Mouse (Mus musculus) midbrain, postnatal 0 days (tissue): ENCODE data around the gene Otof. TPM values are rescaled to one million over a fixed set of nuclear protein-coding genes. Genes with fewer than 3 reads are reported as not detected.

Experiments
- ATAC-seq: fragments of 200-750 bp; cut with Nextera tagmentation; 2 replicates; pipeline ENCODE4 v1.8.0; 2017; ENCODE audit warnings: moderate number of reproducible peaks, mild to moderate bottlenecking, moderate TSS enrichment, moderate library complexity; ENCODE audit not compliant: low FRiP score
- DNase-seq: peaks from one replicate; pipeline ENCODE4 v3.0.0-alpha.2; 2015; ENCODE audit warnings: low spot score
- H3K27ac ChIP-seq: fragments of 300-500 bp; sonication (generic); 2 replicates; pipeline ENCODE4 v1.5.1; 2014; ENCODE audit warnings: low read depth, mild to moderate bottlenecking, low read length, mixed read lengths
- H3K27me3 ChIP-seq: fragments of 300-500 bp; sonication (generic); 2 replicates; pipeline ENCODE4 v1.6.1; 2014; ENCODE audit warnings: low read length, control low read depth, mixed read lengths; ENCODE audit not compliant: insufficient read depth
- H3K36me3 ChIP-seq: fragments of 300-500 bp; sonication (generic); 2 replicates; pipeline ENCODE4 v1.6.1; 2014; ENCODE audit warnings: low read length, control low read depth, mixed read lengths; ENCODE audit not compliant: insufficient read depth
- H3K4me1 ChIP-seq: fragments of 300-500 bp; sonication (generic); 2 replicates; pipeline ENCODE4 v1.6.1; 2014; ENCODE audit warnings: mild to moderate bottlenecking, control low read depth, antibody characterized with exemption, low read length, mixed read lengths; ENCODE audit not compliant: insufficient read depth
- H3K4me2 ChIP-seq: fragments of 300-500 bp; sonication (generic); 2 replicates; pipeline ENCODE4 v1.6.1; 2014; ENCODE audit warnings: low read depth, mild to moderate bottlenecking, low read length, mixed read lengths; ENCODE audit not compliant: poor library complexity, severe bottlenecking
- H3K4me3 ChIP-seq: fragments of 300-500 bp; sonication (generic); 2 replicates; pipeline ENCODE4 v1.5.1; 2014; ENCODE audit warnings: low read depth, mild to moderate bottlenecking, low read length, moderate library complexity
- H3K9ac ChIP-seq: fragments of 300-500 bp; sonication (generic); replicated peaks from 2 replicates; pipeline ENCODE4 v1.6.1; 2014; ENCODE audit warnings: mild to moderate bottlenecking, low read length, moderate library complexity, mixed read lengths; ENCODE audit not compliant: poor library complexity, severe bottlenecking
- H3K9me3 ChIP-seq: fragments of 300-500 bp; sonication (generic); 2 replicates; pipeline ENCODE4 v1.6.1; 2016; ENCODE audit warnings: low read length, control low read depth
- CTCF ChIP-seq: IDR thresholded peaks from 2 replicates; pipeline ENCODE4 v1.5.1; 2016; ENCODE audit warnings: antibody characterized with exemption, mild to moderate bottlenecking
- WGBS: fragments of 180-500 bp; shearing (Covaris S2); extraction: QIAGEN DNeasy Blood & Tissue Kit; methylation state at CpG from one replicate; pipeline ENCODE4 v1.1.7; 2014; 5-methylcytosine and 5-hydroxymethylcytosine counted together
- polyA plus RNA-seq: library from polyadenylated mRNA; unstranded; fragments of >200 nt; fragmentation: Nextera tagmentation; extraction: Ambion mirVana; gene quantifications from 2 replicates; pipeline ENCODE4 v1.2.1, GENCODE M21; 2015
- total RNA-seq: library from RNA; depleted of rRNA; stranded (reverse); fragments of >200 nt; gene quantifications from 2 replicates; pipeline ENCODE4 v1.2.3, GENCODE M21; 2014

The Otof gene
- total and polyA plus RNA-seq, 2 experiments from 2014 or later: 4.9 to 6.1 TPM

GRCm38 (mm10) chr5:30406876-30407275, 54.9 kb downstream of the Otof start:
- Histone ChIP-seq H3K36me3 (no peaks in the 10 kb centered on the region), H3K4me3 (no peak overlapping the region), H3K9me3 (no peaks in the 10 kb centered on the region), H3K9ac (no peak overlapping the region), H3K4me2 (no peak overlapping the region), H3K4me1 (peaks cover 4% of the 10 kb centered on the region), H3K27ac (no peak overlapping the region), H3K27me3 (no peaks in the 10 kb centered on the region)
- DNase-seq: peak; percentile 35
- TF ChIP-seq CTCF: no peak
- 6% methylated on average over 9 of the region's 9 CpGs for WGBS
- peak; percentile 54; the same call in 1 of the 2 replicates for ATAC-seq

DNA sequence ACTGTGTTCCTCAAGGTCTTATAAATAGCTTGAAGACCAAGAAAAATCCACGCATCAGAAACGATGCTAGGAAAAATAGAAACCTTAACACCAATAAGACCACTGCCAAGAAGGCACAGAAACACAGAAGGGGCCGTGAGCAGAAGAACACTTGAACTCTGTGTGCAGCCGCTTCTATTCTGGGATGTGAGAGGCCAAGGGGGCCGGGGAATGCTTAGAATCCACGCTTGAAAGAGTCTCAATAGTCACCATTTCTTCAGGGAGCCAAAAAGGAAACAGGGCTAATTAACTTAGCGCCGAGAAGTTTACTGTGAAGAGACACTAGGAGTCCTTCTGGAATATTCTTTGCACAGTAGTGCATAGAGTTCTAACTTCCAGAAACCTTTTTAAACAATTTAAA, 60.6 kb downstream of the Otof start:
- Histone ChIP-seq H3K9me3 (no peaks in the 10 kb centered on the region), H3K27me3 (no peaks in the 10 kb centered on the region), H3K9ac (no peak overlapping the region), H3K36me3 (no peaks in the 10 kb centered on the region), H3K4me2 (no peak overlapping the region), H3K27ac (no peak overlapping the region), H3K4me3 (no peak overlapping the region), H3K4me1 (no peaks in the 10 kb centered on the region)
- TF ChIP-seq CTCF: no peak
- WGBS: 17% methylated on average over 8 of the region's 8 CpGs
- ATAC-seq: no peak
- DNase-seq: peak; percentile 49

DNA sequence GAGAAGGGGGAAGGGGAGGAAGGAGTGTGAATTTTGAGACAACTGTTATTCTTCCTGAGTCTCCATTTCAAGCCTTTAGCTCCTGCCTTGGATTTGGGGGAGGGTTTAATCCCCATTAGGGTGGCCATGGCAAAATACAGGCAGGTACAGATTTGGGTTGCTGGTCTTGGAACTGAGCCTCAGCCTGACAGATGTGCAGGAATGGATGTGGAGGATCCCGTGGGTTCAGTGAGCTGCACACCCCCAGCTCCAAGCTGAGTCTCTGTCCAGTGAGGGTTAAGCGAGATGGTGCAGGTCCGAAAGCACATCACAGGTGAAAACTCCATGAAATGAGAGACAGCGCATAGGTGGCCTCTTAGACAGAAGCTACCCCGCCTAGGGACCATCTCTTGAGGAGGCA, 61.2 kb downstream of the Otof start:
- Histone ChIP-seq H3K36me3 (no peaks in the 10 kb centered on the region), H3K4me3 (no peak overlapping the region), H3K4me2 (no peak overlapping the region), H3K4me1 (no peaks in the 10 kb centered on the region), H3K27me3 (no peaks in the 10 kb centered on the region), H3K9me3 (no peaks in the 10 kb centered on the region), H3K9ac (no peak overlapping the region), H3K27ac (no peak overlapping the region)
- TF ChIP-seq CTCF: no peak
- ATAC-seq (no peak), DNase-seq (no peak)
- 79% methylated on average over 5 of the region's 5 CpGs for WGBS

DNA sequence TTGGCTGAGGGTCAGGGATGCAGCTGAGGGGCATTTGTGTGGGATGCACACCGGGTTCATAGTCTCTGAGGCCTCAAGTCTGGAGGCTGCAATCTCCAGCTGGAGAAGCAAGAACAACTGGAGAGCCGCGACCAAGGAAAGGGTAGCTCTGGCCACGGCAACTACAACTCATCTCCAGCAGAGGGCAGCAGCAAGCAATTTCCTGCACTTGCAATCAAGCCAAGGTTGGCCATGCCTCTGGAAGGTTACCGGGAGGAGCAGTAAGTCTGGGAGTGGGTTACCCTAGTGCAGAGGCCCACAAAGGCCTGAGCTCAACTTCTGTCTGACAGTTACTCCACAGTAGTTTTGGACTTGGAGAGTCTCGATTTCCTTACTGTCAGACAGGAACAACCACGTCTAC, 70.3 kb downstream of the Otof start:
- peak; percentile 92 for TF ChIP-seq CTCF
- no peak for ATAC-seq
- WGBS: 33% methylated on average over 7 of the region's 7 CpGs

DNA sequence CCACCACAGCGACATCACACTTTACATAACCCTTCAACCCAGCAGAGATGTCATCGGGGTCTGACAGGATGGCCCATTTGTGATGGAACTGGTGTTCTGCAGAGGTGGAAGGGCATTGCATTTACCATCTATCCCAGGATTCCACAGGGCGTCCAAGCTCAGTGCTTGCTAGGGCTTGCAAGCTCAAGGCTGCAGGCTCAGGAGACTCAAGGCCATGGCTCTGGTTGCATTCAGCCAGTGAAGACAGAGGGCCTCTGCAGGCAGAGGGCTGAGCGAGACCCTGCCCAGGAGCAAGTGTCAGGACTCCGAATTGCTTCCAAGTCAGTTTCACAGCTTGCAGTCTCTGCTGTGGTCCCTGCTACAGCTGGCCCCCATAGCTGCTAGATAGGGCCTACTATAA, 71.9 kb downstream of the Otof start:
- whole genome bisulfite sequencing: 86% methylated on average over 5 of the region's 5 CpGs
- TF ChIP-seq CTCF: no peak
- H3K27ac ChIP-seq: no peak overlapping the region

More for the DNA sequence above, 70.3 kb downstream of the Otof start:
- Histone ChIP-seq H3K4me1 (no peaks in the 10 kb centered on the region), H3K9me3 (no peaks in the 10 kb centered on the region), H3K9ac (no peak overlapping the region), H3K4me2 (no peak overlapping the region), H3K27me3 (no peaks in the 10 kb centered on the region), H3K4me3 (no peak overlapping the region), H3K36me3 (no peaks in the 10 kb centered on the region), H3K27ac (no peak overlapping the region)
- DNase-seq: peak; percentile 77

GRCm38 (mm10) chr5:30387726-30388125, 74.0 kb downstream of the Otof start:
- DNase-seq (peak; percentile 51), ATAC-seq (no peak)
- WGBS: 74% methylated on average over 6 of the region's 6 CpGs
- Histone ChIP-seq H3K27ac (no peak overlapping the region), H3K4me2 (no peak overlapping the region), H3K27me3 (no peaks in the 10 kb centered on the region), H3K4me3 (no peak overlapping the region), H3K4me1 (no peaks in the 10 kb centered on the region), H3K36me3 (no peaks in the 10 kb centered on the region), H3K9me3 (no peaks in the 10 kb centered on the region), H3K9ac (no peak overlapping the region)
- TF ChIP-seq CTCF: peak; percentile 79

More for the DNA sequence above, 71.9 kb downstream of the Otof start:
- Histone ChIP-seq H3K4me1 (no peaks in the 10 kb centered on the region), H3K27me3 (no peaks in the 10 kb centered on the region), H3K9me3 (no peaks in the 10 kb centered on the region), H3K36me3 (no peaks in the 10 kb centered on the region), H3K9ac (no peak overlapping the region), H3K4me3 (no peak overlapping the region), H3K4me2 (no peak overlapping the region)
- DNase-seq: no peak
- no peak for ATAC-seq
